Mouse (Mus musculus) bone marrow, adult 2 months (tissue): ENCODE results near the gene Sft2d2.

Source experiments
- CTCF ChIP-seq: fragments of 200-500 bp; IDR thresholded peaks from 2 replicates; pipeline ENCODE4 v1.5.1; 2011; ENCODE audit warnings: low read length, control low read depth; ENCODE audit not compliant: control insufficient read depth, insufficient read depth
- POLR2A ChIP-seq: fragments of 200-500 bp; IDR thresholded peaks from 2 replicates; pipeline ENCODE4 v1.6.1; 2011; ENCODE audit warnings: low read depth, mild to moderate bottlenecking, control low read depth, low read length, borderline replicate concordance; ENCODE audit not compliant: control insufficient read depth

GRCm38 (mm10) chr1:165193880-165194661 is at the start of gene Sft2d2:
- TF ChIP-seq POLR2A (peak; percentile 42; the same call in 1 of the 2 replicates), CTCF (0 out of 2 replicates have a peak, but pooled peaks have one; percentile 7)
